Mouse (Mus musculus): ENCODE measurements around the gene Fam170b. TPM values are rescaled to one million over a fixed set of nuclear protein-coding genes. Genes with fewer than 3 reads are reported as not detected.

Gene Fam170b
- polyA plus RNA-seq, 1 experiment: not detected

DNA sequence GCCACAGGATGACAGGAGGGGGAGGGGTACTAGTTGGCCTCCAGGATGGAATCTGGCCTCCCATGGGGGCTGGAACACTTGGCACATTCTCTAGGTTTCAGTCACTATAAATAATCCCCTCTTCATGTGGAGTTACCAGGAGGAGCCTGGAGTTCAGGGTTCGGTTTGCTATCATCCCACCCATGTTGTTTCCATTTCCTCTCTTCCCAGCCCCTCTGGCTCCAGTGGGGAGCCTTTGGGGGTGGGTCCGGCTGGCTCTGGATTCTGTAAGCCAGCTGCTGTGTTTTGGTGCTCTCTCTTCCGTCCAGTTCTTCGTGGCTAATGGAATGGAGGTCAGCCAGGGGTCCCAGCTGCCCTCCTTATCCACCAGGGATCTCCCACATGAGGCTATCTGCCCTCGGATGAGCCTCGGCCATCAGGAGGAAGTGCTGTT lies 27.4 kb downstream of the Fam170b start:
- H3K27ac ChIP-seq (ENCODE audit: control insufficient read depth, insufficient read depth, low read depth, low read length, poor library complexity): no peak overlapping the region
- no peaks in the 10 kb centered on the region for H3K4me1 ChIP-seq (ENCODE audit: control insufficient read depth, insufficient read depth, low read length)
- 45% methylated on average over 6 of the region's 6 CpGs for WGBS
- TF ChIP-seq CTCF (IDR thresholded peaks at IDR 0.05; ENCODE audit: control insufficient read depth, insufficient read depth, low read length): no peak
- TF ChIP-seq POLR2A (IDR thresholded peaks at IDR 0.05; ENCODE audit: borderline replicate concordance, control insufficient read depth, low read depth, low read length): no peak
- no peak overlapping the region for H3K4me3 ChIP-seq (replicated peaks; ENCODE audit: control insufficient read depth, low read depth, low read length)

GRCm38 (mm10) chr14:32861656-32862055 lies 27.9 kb downstream of the Fam170b start:
- WGBS: 60% methylated on average over 2 of the region's 2 CpGs
- Histone ChIP-seq H3K27ac (ENCODE audit: control insufficient read depth, insufficient read depth, low read depth, low read length, poor library complexity) (no peak overlapping the region), H3K4me3 (replicated peaks; ENCODE audit: control insufficient read depth, low read depth, low read length) (no peak overlapping the region), H3K4me1 (ENCODE audit: control insufficient read depth, insufficient read depth, low read length) (no peaks in the 10 kb centered on the region)
- TF ChIP-seq POLR2A (IDR thresholded peaks at IDR 0.05; ENCODE audit: borderline replicate concordance, control insufficient read depth, low read depth, low read length): no peak
- no peak for TF ChIP-seq CTCF (IDR thresholded peaks at IDR 0.05; ENCODE audit: control insufficient read depth, insufficient read depth, low read length)

- 72% methylated on average over 3 of the region's 3 CpGs for WGBS
These were observed 31.6 kb downstream of the Fam170b start for GRCm38 (mm10) chr14:32865331-32865730.

GRCm38 (mm10) chr14:32871963-32872362 lies 38.2 kb downstream of the Fam170b start:
- 75% methylated on average over 5 of the region's 5 CpGs for WGBS
- no peak overlapping the region for H3K27ac ChIP-seq (ENCODE audit: control insufficient read depth, insufficient read depth, low read depth, low read length, poor library complexity)
- H3K4me1 ChIP-seq (ENCODE audit: control insufficient read depth, insufficient read depth, low read length): no peaks in the 10 kb centered on the region; the same call in 1 of the 2 replicates
- TF ChIP-seq CTCF (IDR thresholded peaks at IDR 0.05; ENCODE audit: control insufficient read depth, insufficient read depth, low read length) (no peak), POLR2A (IDR thresholded peaks at IDR 0.05; ENCODE audit: borderline replicate concordance, control insufficient read depth, low read depth, low read length) (no peak)
- no peak overlapping the region for H3K4me3 ChIP-seq (replicated peaks; ENCODE audit: control insufficient read depth, low read depth, low read length)

More at GRCm38 (mm10) chr14:32865331-32865730, 31.6 kb downstream of the Fam170b start:
- H3K27ac ChIP-seq (ENCODE audit: control insufficient read depth, insufficient read depth, low read depth, low read length, poor library complexity): no peak overlapping the region
- H3K4me3 ChIP-seq (replicated peaks; ENCODE audit: control insufficient read depth, low read depth, low read length): no peak overlapping the region
- no peaks in the 10 kb centered on the region for H3K4me1 ChIP-seq (ENCODE audit: control insufficient read depth, insufficient read depth, low read length)
- TF ChIP-seq CTCF (IDR thresholded peaks at IDR 0.05; ENCODE audit: control insufficient read depth, insufficient read depth, low read length): no peak
- TF ChIP-seq POLR2A (IDR thresholded peaks at IDR 0.05; ENCODE audit: borderline replicate concordance, control insufficient read depth, low read depth, low read length): no peak

GRCm38 (mm10) chr14:32877549-32877948 lies 43.8 kb downstream of the Fam170b start:
- no peak overlapping the region for H3K4me3 ChIP-seq (replicated peaks; ENCODE audit: control insufficient read depth, low read depth, low read length)
- TF ChIP-seq POLR2A (IDR thresholded peaks at IDR 0.05; ENCODE audit: borderline replicate concordance, control insufficient read depth, low read depth, low read length) (no peak), CTCF (IDR thresholded peaks at IDR 0.05; ENCODE audit: control insufficient read depth, insufficient read depth, low read length) (no peak)
- WGBS: 60% methylated on average over 6 of the region's 6 CpGs
- H3K4me1 ChIP-seq (ENCODE audit: control insufficient read depth, insufficient read depth, low read length): no peaks in the 10 kb centered on the region; the same call in 1 of the 2 replicates
- no peak overlapping the region for H3K27ac ChIP-seq (ENCODE audit: control insufficient read depth, insufficient read depth, low read depth, low read length, poor library complexity)

- no peak overlapping the region for H3K27ac ChIP-seq (ENCODE audit: control insufficient read depth, insufficient read depth, low read depth, low read length, poor library complexity)
- 76% methylated on average over 5 of the region's 5 CpGs for WGBS
- TF ChIP-seq CTCF (IDR thresholded peaks at IDR 0.05; ENCODE audit: control insufficient read depth, insufficient read depth, low read length): no peak
- TF ChIP-seq POLR2A (IDR thresholded peaks at IDR 0.05; ENCODE audit: borderline replicate concordance, control insufficient read depth, low read depth, low read length): no peak
- H3K4me3 ChIP-seq (replicated peaks; ENCODE audit: control insufficient read depth, low read depth, low read length): no peak overlapping the region
- H3K4me1 ChIP-seq (ENCODE audit: control insufficient read depth, insufficient read depth, low read length): no peaks in the 10 kb centered on the region; the same call in 1 of the 2 replicates
These were observed 46.6 kb downstream of the Fam170b start for GRCm38 (mm10) chr14:32880332-32880731.

GRCm38 (mm10) chr14:32881693-32882092 lies 47.9 kb downstream of the Fam170b start:
- H3K4me1 ChIP-seq (ENCODE audit: control insufficient read depth, insufficient read depth, low read length): no peaks in the 10 kb centered on the region; the same call in 1 of the 2 replicates
- TF ChIP-seq POLR2A (IDR thresholded peaks at IDR 0.05; ENCODE audit: borderline replicate concordance, control insufficient read depth, low read depth, low read length): no peak
- 74% methylated on average over 1 of the region's 1 CpGs for WGBS
- H3K4me3 ChIP-seq (replicated peaks; ENCODE audit: control insufficient read depth, low read depth, low read length): no peak overlapping the region
- no peak overlapping the region for H3K27ac ChIP-seq (ENCODE audit: control insufficient read depth, insufficient read depth, low read depth, low read length, poor library complexity)

Other genes starting within 250 kb of the Fam170b start
- 0.54 and 1.2 TPM in 2 replicates for gene Prrxl1, start 234.6 kb upstream of the Fam170b start, polyA plus RNA-seq (2011; ENCODE audit: insufficient read depth, insufficient read length, low replicate concordance, missing spikeins)
- 0.18 TPM in 1 of 2 replicates, not detected in the other for gene 3425401B19Rik, start 148.7 kb upstream of the Fam170b start, polyA plus RNA-seq (2011; ENCODE audit: insufficient read depth, insufficient read length, low replicate concordance, missing spikeins)
- gene Tmem273, start 48.0 kb upstream of the Fam170b start, polyA plus RNA-seq (2011; ENCODE audit: insufficient read depth, insufficient read length, low replicate concordance, missing spikeins): 7.4 and 23.8 TPM in 2 replicates
- gene Vstm4, start 22.8 kb downstream of the Fam170b start, polyA plus RNA-seq (2011; ENCODE audit: insufficient read depth, insufficient read length, low replicate concordance, missing spikeins): 0.47 and 2.9 TPM in 2 replicates
- gene Lrrc18, start 157.4 kb downstream of the Fam170b start, polyA plus RNA-seq (2011; ENCODE audit: insufficient read depth, insufficient read length, low replicate concordance, missing spikeins): not detected in 2 replicates